Mouse (Mus musculus): ENCODE measurements at regions not wholly inside any gene's neighbourhood (a gene's known extent, or its start where the extent isn't known, plus 50 kb on each side); places are given as distances from the start of the nearest gene placed in this dataset.

DNA sequence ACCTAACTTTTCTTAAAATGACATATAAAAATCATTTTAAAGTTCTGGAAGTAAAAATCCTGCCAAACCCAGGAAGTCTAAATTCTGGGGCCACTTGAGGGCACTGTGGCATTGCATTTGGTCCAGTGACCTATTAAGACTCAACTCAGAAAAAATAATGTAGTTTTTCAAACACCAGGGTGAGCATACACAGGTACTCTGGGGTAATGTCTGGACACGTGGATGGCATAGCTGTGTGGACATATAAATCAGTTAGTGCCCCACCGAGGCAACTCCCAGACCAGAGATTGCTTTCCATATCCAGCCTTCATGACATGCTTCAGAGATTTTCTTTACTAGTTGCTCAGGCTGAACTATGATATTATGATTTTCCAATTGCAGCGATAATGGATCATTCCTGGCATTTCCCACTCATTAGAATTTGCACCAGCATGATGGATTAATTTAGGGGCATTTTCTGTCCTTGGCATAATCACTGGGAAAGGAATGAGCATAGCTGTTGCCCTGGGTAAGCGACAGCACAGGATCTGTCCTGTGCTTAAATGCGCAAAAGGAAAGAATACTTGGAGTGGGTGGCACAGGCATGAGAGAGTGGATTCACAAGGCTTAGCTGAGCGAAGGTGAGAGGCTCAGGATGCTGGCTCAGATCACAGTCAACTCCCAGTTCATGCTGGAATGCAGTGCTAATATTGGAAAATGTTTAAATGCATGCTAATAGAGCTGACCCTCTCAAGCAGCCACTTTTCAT, 1526.6 kb upstream of the Cdh8 start:
- WGBS = 42% methylated on average over 6 of the region's 6 CpGs
- Histone ChIP-seq H3K4me1 (ENCODE audit: insufficient read depth, low read length) (no peaks in the 10 kb centered on the region; the same call in 1 of the 2 replicates), H3K9ac (replicated peaks; ENCODE audit: low read length, poor library complexity, severe bottlenecking) (no peak overlapping the region), H3K4me3 (ENCODE audit: low read depth, low read length) (no peak overlapping the region), H3K4me2 (ENCODE audit: low read depth, low read length, poor library complexity, severe bottlenecking) (peak overlapping the region; percentile 1; the same call in 1 of the 2 replicates), H3K36me3 (ENCODE audit: insufficient read depth, low read length) (no peaks in the 10 kb centered on the region), H3K9me3 (ENCODE audit: low read length) (no peaks in the 10 kb centered on the region), H3K27ac (ENCODE audit: low read depth, low read length) (no peak overlapping the region; the same call in 1 of the 2 replicates), H3K27me3 (ENCODE audit: insufficient read depth, low read length) (no peaks in the 10 kb centered on the region)
- DNase-seq (ENCODE audit: low spot score) = peak; percentile 84
- TF ChIP-seq CTCF (IDR thresholded peaks at IDR 0.05) = peak; percentile 84
- 0 out of 2 replicates have a peak, but pooled peaks have one; percentile 58 for ATAC-seq (ENCODE audit: low FRiP score)

GRCm38 (mm10) chr8:100939533-100939932, 1523.3 kb upstream of the Cdh8 start:
- ATAC-seq (ENCODE audit: low FRiP score) = no peak
- Histone ChIP-seq H3K9me3 (ENCODE audit: low read length) (no peaks in the 10 kb centered on the region), H3K9ac (replicated peaks; ENCODE audit: low read length, poor library complexity, severe bottlenecking) (no peak overlapping the region), H3K4me2 (ENCODE audit: low read depth, low read length, poor library complexity, severe bottlenecking) (no peak overlapping the region), H3K36me3 (ENCODE audit: insufficient read depth, low read length) (no peaks in the 10 kb centered on the region), H3K27ac (ENCODE audit: low read depth, low read length) (no peak overlapping the region), H3K4me3 (ENCODE audit: low read depth, low read length) (no peak overlapping the region), H3K27me3 (ENCODE audit: insufficient read depth, low read length) (no peaks in the 10 kb centered on the region), H3K4me1 (ENCODE audit: insufficient read depth, low read length) (no peaks in the 10 kb centered on the region; the same call in 1 of the 2 replicates)
- 18% methylated on average over 4 of the region's 4 CpGs for WGBS
- TF ChIP-seq CTCF (IDR thresholded peaks at IDR 0.05) = no peak
- no peak for DNase-seq (ENCODE audit: low spot score)

GRCm38 (mm10) chr8:100890307-100890706, 1474.0 kb upstream of the Cdh8 start:
- H3K9me3 ChIP-seq (ENCODE audit: low read length) = no peaks in the 10 kb centered on the region
- H3K27me3 ChIP-seq (ENCODE audit: insufficient read depth, low read length) = no peaks in the 10 kb centered on the region
- H3K36me3 ChIP-seq (ENCODE audit: insufficient read depth, low read length) = no peaks in the 10 kb centered on the region
- ATAC-seq (ENCODE audit: low FRiP score) (no peak), DNase-seq (ENCODE audit: low spot score) (no peak)
- H3K4me1 ChIP-seq (ENCODE audit: insufficient read depth, low read length) = no peaks in the 10 kb centered on the region
- H3K4me3 ChIP-seq (ENCODE audit: low read depth, low read length) = no peak overlapping the region
- H3K4me2 ChIP-seq (ENCODE audit: low read depth, low read length, poor library complexity, severe bottlenecking) = no peak overlapping the region
- H3K9ac ChIP-seq (replicated peaks; ENCODE audit: low read length, poor library complexity, severe bottlenecking) = no peak overlapping the region
- no peak overlapping the region for H3K27ac ChIP-seq (ENCODE audit: low read depth, low read length)
- TF ChIP-seq CTCF (IDR thresholded peaks at IDR 0.05) = no peak
- WGBS = 76% methylated on average over 3 of the region's 3 CpGs

GRCm38 (mm10) chr8:100865624-100866023, 1449.4 kb upstream of the Cdh8 start:
- no peak overlapping the region for H3K27ac ChIP-seq (ENCODE audit: low read depth, low read length)
- no peaks in the 10 kb centered on the region for H3K36me3 ChIP-seq (ENCODE audit: insufficient read depth, low read length)
- ATAC-seq (ENCODE audit: low FRiP score) (no peak), DNase-seq (ENCODE audit: low spot score) (peak; percentile 33)
- 62% methylated on average over 6 of the region's 6 CpGs for WGBS
- no peaks in the 10 kb centered on the region for H3K9me3 ChIP-seq (ENCODE audit: low read length)
- H3K4me3 ChIP-seq (ENCODE audit: low read depth, low read length) = no peak overlapping the region
- H3K4me2 ChIP-seq (ENCODE audit: low read depth, low read length, poor library complexity, severe bottlenecking) = no peak overlapping the region
- no peaks in the 10 kb centered on the region for H3K4me1 ChIP-seq (ENCODE audit: insufficient read depth, low read length)
- H3K9ac ChIP-seq (replicated peaks; ENCODE audit: low read length, poor library complexity, severe bottlenecking) = no peak overlapping the region
- no peak for TF ChIP-seq CTCF (IDR thresholded peaks at IDR 0.05)
- H3K27me3 ChIP-seq (ENCODE audit: insufficient read depth, low read length) = no peaks in the 10 kb centered on the region

GRCm38 (mm10) chr8:100850822-100851437, 1434.7 kb upstream of the Cdh8 start:
- ATAC-seq (ENCODE audit: low FRiP score) (no peak), DNase-seq (ENCODE audit: low spot score) (peak; percentile 79)
- Histone ChIP-seq H3K9ac (replicated peaks; ENCODE audit: low read length, poor library complexity, severe bottlenecking) (no peak overlapping the region), H3K27ac (ENCODE audit: low read depth, low read length) (no peak overlapping the region), H3K27me3 (ENCODE audit: insufficient read depth, low read length) (no peaks in the 10 kb centered on the region), H3K36me3 (ENCODE audit: insufficient read depth, low read length) (no peaks in the 10 kb centered on the region), H3K4me3 (ENCODE audit: low read depth, low read length) (no peak overlapping the region), H3K4me2 (ENCODE audit: low read depth, low read length, poor library complexity, severe bottlenecking) (no peak overlapping the region), H3K4me1 (ENCODE audit: insufficient read depth, low read length) (no peaks in the 10 kb centered on the region), H3K9me3 (ENCODE audit: low read length) (no peaks in the 10 kb centered on the region)
- TF ChIP-seq CTCF (IDR thresholded peaks at IDR 0.05) = peak; percentile 92
- 49% methylated on average over 2 of the region's 2 CpGs for WGBS
